Mouse (Mus musculus): ENCODE results near the gene Suds3.

GRCm38 (mm10) chr5:117153527-117154091, 37.7 kb upstream of the Suds3 start:
- TF ChIP-seq POLR2A (IDR thresholded peaks at IDR 0.05; ENCODE audit: low read depth, low read length): no peak
- no peak for TF ChIP-seq CTCF (IDR thresholded peaks at IDR 0.05; ENCODE audit: extremely low read depth, insufficient read depth, insufficient read length, insufficient replicate concordance)
